Mouse (Mus musculus): ENCODE data around the gene Mlx. TPM values are rescaled to one million over a fixed set of nuclear protein-coding genes. Genes with fewer than 3 reads are reported as not detected.

Mlx gene
- polyA plus RNA-seq, 1 experiment: 53.8 TPM

DNA sequence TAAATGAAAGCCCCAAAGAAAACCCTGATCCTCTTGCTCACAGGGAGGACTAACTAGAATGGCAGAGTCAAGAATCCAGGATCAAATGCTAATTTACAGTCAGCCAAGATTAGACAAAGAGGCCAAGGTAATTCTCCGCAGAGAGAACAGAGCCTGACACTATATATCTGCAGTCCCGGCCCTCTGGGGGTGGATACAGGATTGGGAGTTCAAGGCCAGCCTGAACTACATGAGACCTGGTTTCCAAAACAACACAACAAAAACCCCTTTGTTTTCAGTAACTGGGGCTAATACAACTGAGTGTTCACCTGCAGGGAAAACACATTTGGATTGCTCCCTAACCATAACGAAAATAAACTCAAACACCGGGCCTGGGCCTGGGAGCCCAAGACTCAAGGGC is 22.6 kb upstream of the Mlx start:
- Histone ChIP-seq H3K27ac (ENCODE audit: insufficient read depth, low read depth, low read length) (no peak overlapping the region), H3K4me3 (ENCODE audit: insufficient read depth, low read length) (no peak overlapping the region), H3K4me1 (ENCODE audit: control insufficient read depth, insufficient read depth, low read length) (peaks cover 10% of the 10 kb centered on the region)
- TF ChIP-seq POLR2A (IDR thresholded peaks at IDR 0.05; ENCODE audit: borderline replicate concordance, low read depth, low read length): no peak
- TF ChIP-seq CTCF (IDR thresholded peaks at IDR 0.05; ENCODE audit: low read depth, low read length): no peak

DNA sequence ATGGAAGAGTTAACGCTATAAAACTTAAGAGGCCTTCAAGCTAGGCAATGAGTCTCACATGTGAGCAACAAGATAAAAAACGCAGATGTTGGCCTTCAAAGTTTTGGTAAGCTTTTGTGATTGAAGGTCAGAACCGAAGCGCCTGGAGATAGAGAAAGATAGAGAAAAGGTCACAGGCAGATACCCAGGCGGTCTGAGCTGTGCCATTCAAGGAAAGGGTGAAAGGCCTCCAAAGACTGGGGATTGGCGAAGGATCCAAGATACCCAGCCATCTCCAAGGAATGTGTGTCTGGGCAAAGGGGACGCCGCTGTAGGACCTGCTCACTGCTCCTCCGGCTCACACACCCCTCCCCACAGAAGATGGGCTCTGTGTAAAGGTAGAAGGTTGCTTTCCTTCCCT is 22.1 kb upstream of the Mlx start:
- Histone ChIP-seq H3K27ac (ENCODE audit: insufficient read depth, low read depth, low read length) (no peak overlapping the region), H3K4me1 (ENCODE audit: control insufficient read depth, insufficient read depth, low read length) (peaks cover 10% of the 10 kb centered on the region), H3K4me3 (ENCODE audit: insufficient read depth, low read length) (no peak overlapping the region)
- TF ChIP-seq CTCF (IDR thresholded peaks at IDR 0.05; ENCODE audit: low read depth, low read length): no peak
- no peak for TF ChIP-seq POLR2A (IDR thresholded peaks at IDR 0.05; ENCODE audit: borderline replicate concordance, low read depth, low read length)

DNA sequence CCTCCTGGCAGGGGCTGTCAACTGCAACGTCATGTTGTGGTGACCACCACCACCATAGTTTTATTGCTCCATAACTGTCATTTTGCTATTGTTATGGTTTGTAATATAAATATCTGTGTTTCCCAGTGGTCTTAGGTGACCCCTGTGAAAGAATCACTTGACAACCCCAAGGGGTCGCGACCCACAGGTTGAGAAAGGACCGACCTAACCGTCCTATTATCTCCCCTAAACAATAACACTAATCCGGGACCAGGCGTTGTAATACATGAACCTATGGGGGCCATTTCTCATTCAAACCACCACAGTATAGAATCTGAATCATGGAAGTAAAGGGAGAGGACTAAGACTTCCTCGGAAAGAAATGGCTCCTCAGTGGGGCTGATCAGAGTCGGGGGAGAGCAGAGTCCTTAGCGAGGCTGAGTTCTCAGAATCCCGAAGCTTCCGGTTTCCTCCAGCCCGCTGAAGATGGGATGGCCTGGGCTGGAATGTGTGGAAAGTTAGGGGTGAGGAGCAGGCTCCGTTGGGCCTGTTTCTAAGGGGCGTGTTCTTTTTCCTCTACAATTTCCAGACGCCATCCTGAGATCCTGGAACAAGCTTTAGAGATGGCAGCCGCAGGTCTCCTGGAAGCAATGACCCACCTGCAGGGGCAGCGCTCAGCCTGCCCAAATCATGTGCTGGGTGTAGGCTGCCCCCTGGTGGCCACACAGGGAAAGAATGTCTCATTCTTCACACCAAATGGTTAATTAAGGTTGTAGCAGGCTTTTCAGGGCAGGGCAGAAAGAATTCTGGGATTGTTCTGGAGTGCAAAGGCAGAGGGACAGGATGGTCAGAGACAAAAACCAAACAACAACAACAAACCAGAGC is 20.3 kb upstream of the Mlx start:
- Histone ChIP-seq H3K4me3 (ENCODE audit: insufficient read depth, low read length) (peak overlapping the region; percentile 23), H3K4me1 (ENCODE audit: control insufficient read depth, insufficient read depth, low read length) (peaks cover 17% of the 10 kb centered on the region), H3K27ac (ENCODE audit: insufficient read depth, low read depth, low read length) (no peak overlapping the region)
- TF ChIP-seq CTCF (IDR thresholded peaks at IDR 0.05; ENCODE audit: low read depth, low read length) (peak; percentile 97), POLR2A (IDR thresholded peaks at IDR 0.05; ENCODE audit: borderline replicate concordance, low read depth, low read length) (no peak)

DNA sequence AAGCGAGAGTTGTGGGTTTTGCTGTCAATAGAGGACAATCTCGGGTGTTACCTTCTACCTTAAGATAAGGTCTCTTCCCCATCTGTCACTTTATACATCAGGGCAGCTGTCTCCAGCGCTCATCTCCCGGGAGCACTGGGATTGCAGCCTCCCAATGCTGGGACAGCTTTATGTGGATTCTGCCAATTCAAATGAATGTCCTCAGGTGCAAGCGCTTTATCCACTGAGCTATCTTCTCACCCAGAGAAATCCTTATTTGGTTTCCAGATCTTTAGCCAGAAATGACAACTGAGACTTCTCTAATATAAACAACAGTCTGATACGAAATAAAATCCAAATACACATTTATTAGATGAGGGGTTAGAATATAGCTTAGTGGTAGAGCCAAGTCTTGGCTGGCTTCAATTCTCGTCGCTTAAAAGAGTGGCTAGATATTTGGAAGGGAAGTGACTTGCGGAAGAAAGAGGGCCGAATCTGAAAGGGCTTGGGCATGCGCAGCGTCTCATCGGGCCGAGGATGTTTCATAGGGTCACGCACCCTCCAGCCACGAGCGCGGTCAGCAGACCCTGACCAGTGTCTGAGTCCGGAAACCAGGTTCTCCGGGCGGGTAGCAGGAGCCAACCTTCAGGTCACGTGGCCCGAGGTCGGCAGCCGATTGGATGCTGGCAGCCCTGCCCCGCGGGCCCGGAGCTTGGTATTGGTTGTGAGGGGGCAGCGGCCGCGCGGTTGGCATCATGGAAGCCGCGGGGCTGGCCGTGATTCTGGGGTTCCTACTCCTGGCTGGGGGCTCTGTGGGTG is 17.5 kb upstream of the Mlx start, which contains the start of gene Naglu:
Naglu (plus strand) TSS at position 622 of the 798 bp plus-strand sequence.
- Histone ChIP-seq H3K4me1 (ENCODE audit: control insufficient read depth, insufficient read depth, low read length) (peaks cover 13% of the 10 kb centered on the region), H3K4me3 (ENCODE audit: insufficient read depth, low read length) (peak within 1 kb of the TSS; percentile 81), H3K27ac (ENCODE audit: insufficient read depth, low read depth, low read length) (peak within 1 kb of the TSS; percentile 73)
- TF ChIP-seq CTCF (IDR thresholded peaks at IDR 0.05; ENCODE audit: low read depth, low read length) (no peak), POLR2A (IDR thresholded peaks at IDR 0.05; ENCODE audit: borderline replicate concordance, low read depth, low read length) (no peak; the same call in 1 of the 2 replicates)

DNA sequence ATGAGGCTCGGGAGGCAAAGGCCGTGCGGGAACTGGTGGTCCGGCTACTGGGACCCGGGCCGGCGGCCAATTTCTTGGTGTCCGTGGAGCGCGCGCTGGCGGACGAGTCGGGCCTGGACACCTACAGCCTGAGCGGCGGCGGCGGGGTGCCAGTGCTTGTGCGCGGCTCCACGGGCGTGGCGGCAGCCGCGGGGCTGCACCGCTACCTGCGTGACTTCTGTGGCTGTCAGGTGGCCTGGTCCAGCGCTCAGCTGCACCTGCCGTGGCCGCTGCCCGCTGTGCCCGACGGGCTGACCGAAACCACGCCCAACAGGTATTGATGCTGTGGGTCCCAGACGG is 16.9 kb upstream of the Mlx start:
- H3K27ac ChIP-seq (ENCODE audit: insufficient read depth, low read depth, low read length): peak overlapping the region; percentile 73
- peak overlapping the region; percentile 81 for H3K4me3 ChIP-seq (ENCODE audit: insufficient read depth, low read length)
- peaks cover 13% of the 10 kb centered on the region for H3K4me1 ChIP-seq (ENCODE audit: control insufficient read depth, insufficient read depth, low read length)
- TF ChIP-seq POLR2A (IDR thresholded peaks at IDR 0.05; ENCODE audit: borderline replicate concordance, low read depth, low read length) (0 out of 2 replicates have a peak, but pooled peaks have one; percentile 88), CTCF (IDR thresholded peaks at IDR 0.05; ENCODE audit: low read depth, low read length) (no peak)

DNA sequence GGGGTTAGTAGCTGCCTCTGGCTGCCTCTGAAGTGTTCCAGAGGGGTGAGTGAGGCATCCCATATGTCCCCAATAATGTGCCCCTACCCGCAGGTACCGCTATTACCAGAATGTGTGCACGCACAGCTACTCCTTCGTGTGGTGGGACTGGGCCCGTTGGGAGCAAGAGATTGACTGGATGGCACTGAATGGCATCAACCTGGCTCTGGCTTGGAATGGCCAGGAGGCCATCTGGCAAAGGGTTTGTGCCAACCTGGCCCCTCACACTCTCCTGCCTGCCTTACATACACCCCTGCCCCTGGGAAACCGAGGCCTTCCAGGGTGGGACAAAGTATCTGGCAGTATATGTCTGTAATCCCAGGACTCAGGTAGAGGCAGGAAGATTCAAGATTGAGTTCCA is 16.1 kb upstream of the Mlx start:
- Histone ChIP-seq H3K27ac (ENCODE audit: insufficient read depth, low read depth, low read length) (0 out of 2 replicates have a peak overlapping the region, but pooled peaks have one; percentile 73), H3K4me1 (ENCODE audit: control insufficient read depth, insufficient read depth, low read length) (peaks cover 13% of the 10 kb centered on the region), H3K4me3 (ENCODE audit: insufficient read depth, low read length) (peak overlapping the region; percentile 81)
- TF ChIP-seq CTCF (IDR thresholded peaks at IDR 0.05; ENCODE audit: low read depth, low read length) (no peak), POLR2A (IDR thresholded peaks at IDR 0.05; ENCODE audit: borderline replicate concordance, low read depth, low read length) (no peak)

DNA sequence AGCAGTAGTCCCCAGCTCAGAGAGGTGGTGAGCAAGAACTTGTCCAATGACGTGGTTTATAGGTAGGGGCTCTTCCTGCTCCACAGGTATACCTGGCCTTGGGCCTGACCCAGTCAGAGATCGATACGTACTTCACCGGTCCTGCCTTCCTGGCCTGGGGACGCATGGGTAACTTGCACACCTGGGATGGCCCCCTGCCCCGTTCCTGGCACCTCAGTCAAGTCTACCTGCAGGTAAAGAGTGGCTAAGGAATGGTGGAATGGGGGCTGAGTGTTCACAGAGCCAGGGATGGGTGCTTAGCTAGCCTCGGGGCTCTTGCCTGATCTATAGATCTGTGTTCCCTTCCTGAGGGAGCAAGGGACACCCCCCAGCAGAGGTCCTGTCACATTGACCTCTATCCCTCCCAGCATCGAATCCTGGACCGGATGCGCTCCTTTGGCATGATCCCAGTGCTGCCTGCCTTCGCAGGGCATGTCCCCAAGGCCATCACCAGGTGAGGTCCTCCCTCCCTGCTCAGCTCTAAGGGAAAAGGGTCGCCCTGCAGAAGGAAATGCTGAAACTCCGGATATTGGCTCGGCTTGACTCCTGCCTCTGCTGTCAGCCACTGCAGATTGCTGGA is 15.2 kb upstream of the Mlx start:
- H3K4me1 ChIP-seq (ENCODE audit: control insufficient read depth, insufficient read depth, low read length): peaks cover 13% of the 10 kb centered on the region
- H3K4me3 ChIP-seq (ENCODE audit: insufficient read depth, low read length): no peak overlapping the region
- no peak overlapping the region for H3K27ac ChIP-seq (ENCODE audit: insufficient read depth, low read depth, low read length)
- TF ChIP-seq CTCF (IDR thresholded peaks at IDR 0.05; ENCODE audit: low read depth, low read length): no peak
- TF ChIP-seq POLR2A (IDR thresholded peaks at IDR 0.05; ENCODE audit: borderline replicate concordance, low read depth, low read length): no peak

DNA sequence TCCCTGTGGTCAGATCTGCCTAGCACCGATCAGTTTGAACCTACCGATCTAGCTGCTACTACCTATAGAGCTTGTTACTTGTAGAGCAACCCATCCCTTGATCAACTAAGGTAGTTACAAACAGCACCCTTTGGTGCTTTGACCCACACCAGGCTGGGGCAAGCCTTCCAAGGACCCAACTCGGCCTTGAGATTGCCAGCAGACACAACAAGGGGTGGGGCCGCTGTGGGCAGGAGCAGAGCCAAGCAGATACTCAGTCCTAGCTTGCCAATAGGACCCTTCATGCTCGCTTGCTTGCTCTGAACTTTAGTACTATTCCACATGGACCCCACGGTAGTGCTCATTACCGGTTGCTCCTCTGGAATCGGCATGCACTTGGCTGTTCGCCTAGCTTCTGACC is 9.0 kb upstream of the Mlx start, which contains the start of gene Hsd17b1:
Hsd17b1 (plus strand) TSS at position 291 of the 400 bp plus-strand sequence.
- no peak within 1 kb of the TSS for H3K4me3 ChIP-seq (ENCODE audit: insufficient read depth, low read length)
- TF ChIP-seq POLR2A (IDR thresholded peaks at IDR 0.05; ENCODE audit: borderline replicate concordance, low read depth, low read length) (no peak), CTCF (IDR thresholded peaks at IDR 0.05; ENCODE audit: low read depth, low read length) (no peak)
- H3K27ac ChIP-seq (ENCODE audit: insufficient read depth, low read depth, low read length): no peak within 1 kb of the TSS
- peaks cover 7% of the 10 kb centered on the region for H3K4me1 ChIP-seq (ENCODE audit: control insufficient read depth, insufficient read depth, low read length)

DNA sequence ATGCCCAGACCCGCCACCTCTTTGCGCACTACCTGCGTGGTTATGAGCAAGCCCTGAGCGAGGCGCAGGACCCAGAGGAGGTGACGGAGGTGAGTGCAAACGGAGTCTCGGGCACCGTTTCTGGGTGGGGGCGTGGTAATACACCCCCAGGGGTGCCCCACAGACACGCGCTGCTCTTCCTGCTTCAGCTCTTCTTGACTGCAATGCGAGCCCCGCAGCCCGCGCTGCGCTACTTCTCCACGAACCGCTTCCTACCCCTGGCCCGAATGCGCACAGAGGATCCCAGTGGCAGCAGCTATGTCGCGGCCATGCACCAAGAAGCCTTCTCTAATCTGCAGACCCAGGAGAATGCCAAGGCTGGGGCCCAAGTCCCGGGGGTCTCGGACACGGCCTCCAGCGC is 7.3 kb upstream of the Mlx start:
- H3K4me1 ChIP-seq (ENCODE audit: control insufficient read depth, insufficient read depth, low read length): peaks cover 15% of the 10 kb centered on the region
- TF ChIP-seq CTCF (IDR thresholded peaks at IDR 0.05; ENCODE audit: low read depth, low read length): no peak
- no peak for TF ChIP-seq POLR2A (IDR thresholded peaks at IDR 0.05; ENCODE audit: borderline replicate concordance, low read depth, low read length)
- no peak overlapping the region for H3K4me3 ChIP-seq (ENCODE audit: insufficient read depth, low read length)
- H3K27ac ChIP-seq (ENCODE audit: insufficient read depth, low read depth, low read length): no peak overlapping the region

Data from bone marrow macrophage, adult 2 months (primary cell).